Mouse (Mus musculus): ENCODE measurements around the gene Cth. TPM values are rescaled to one million over a fixed set of nuclear protein-coding genes. Genes with fewer than 3 reads are reported as not detected.
A peak's percentile ranks its signal among the peaks of the same experiment; 100 is the strongest.

Cth gene
- total RNA-seq, 2 experiments from 2014 or later, result 9.0 to 11.1 TPM

GRCm38 (mm10) chr3:157923268-157923835, 1.5 kb downstream of the Cth start:
- intact Hi-C loops (cut with DNase I), result no loop called here
- no peak for DNase-seq (ENCODE audit: low spot score in 2 of 2)

GRCm38 (mm10) chr3:157921376-157921775, 3.5 kb downstream of the Cth start:
- intact Hi-C loops (cut with DNase I), result no loop called here
- DNase-seq (ENCODE audit: low spot score in 2 of 2), result no peak

- no peak for DNase-seq (ENCODE audit: low spot score in 2 of 2)
- intact Hi-C loops (cut with DNase I), result no loop called here
Measured at GRCm38 (mm10) chr3:157916336-157916735, 8.5 kb downstream of the Cth start.

- no peak for DNase-seq (ENCODE audit: low spot score in 2 of 2)
- intact Hi-C loops (cut with DNase I), result no loop called here
Measured at GRCm38 (mm10) chr3:157912155-157912554, 12.7 kb downstream of the Cth start.

GRCm38 (mm10) chr3:157910262-157910661, 14.6 kb downstream of the Cth start:
- intact Hi-C loops (cut with DNase I), result no loop called here
- no peak for DNase-seq (ENCODE audit: low spot score in 2 of 2)

- intact Hi-C loops (cut with DNase I), result no loop called here
- DNase-seq (ENCODE audit: low spot score in 2 of 2), result no peak
Measured at GRCm38 (mm10) chr3:157908166-157908565, 16.7 kb downstream of the Cth start.

- intact Hi-C loops (cut with DNase I), result no loop called here
- DNase-seq (ENCODE audit: low spot score in 2 of 2), result no peak
Measured at GRCm38 (mm10) chr3:157901721-157902120, 23.2 kb downstream of the Cth start.

- DNase-seq (ENCODE audit: low spot score in 2 of 2), result no peak
- intact Hi-C loops (cut with DNase I), result no loop called here
Measured at GRCm38 (mm10) chr3:157899986-157900385, 24.9 kb downstream of the Cth start.

GRCm38 (mm10) chr3:157897645-157898044, 27.2 kb downstream of the Cth start:
- no peak for DNase-seq (ENCODE audit: low spot score in 2 of 2)
- intact Hi-C loops (cut with DNase I), result no loop called here

- intact Hi-C loops (cut with DNase I), result no loop called here
- no peak for DNase-seq (ENCODE audit: low spot score in 2 of 2)
Measured at GRCm38 (mm10) chr3:157891819-157892218, 33.1 kb downstream of the Cth start.

GRCm38 (mm10) chr3:157884081-157884643, 40.7 kb downstream of the Cth start:
- intact Hi-C loops (cut with DNase I), result no loop called here
- DNase-seq (ENCODE audit: low spot score in 2 of 2), result peak; percentile 13 to 37

GRCm38 (mm10) chr3:157883085-157883484, 41.8 kb downstream of the Cth start:
- no peak for DNase-seq (ENCODE audit: low spot score in 2 of 2)
- intact Hi-C loops (cut with DNase I), result no loop called here

GRCm38 (mm10) chr3:157881992-157882391, 42.9 kb downstream of the Cth start:
- intact Hi-C loops (cut with DNase I), result no loop called here
- no peak for DNase-seq (ENCODE audit: low spot score in 2 of 2)

GRCm38 (mm10) chr3:157880983-157881382, 43.9 kb downstream of the Cth start:
- no peak for DNase-seq (ENCODE audit: low spot score in 2 of 2)
- intact Hi-C loops (cut with DNase I), result no loop called here

GRCm38 (mm10) chr3:157877847-157878246, 47.0 kb downstream of the Cth start:
- no peak for DNase-seq (ENCODE audit: low spot score in 2 of 2)
- intact Hi-C loops (cut with DNase I), result loop anchor here (5.0 to 10.0 kb wide), 2 partner anchors 134 to 313 kb away; partner anchors contain the start of gene Ptger3

- intact Hi-C loops (cut with DNase I), result loop anchor here (5.0 to 10.0 kb wide), 2 partner anchors 136 to 312 kb away; partner anchors contain the start of gene Ptger3
- DNase-seq (ENCODE audit: low spot score in 2 of 2), result peak; percentile 70 to 75
Measured at GRCm38 (mm10) chr3:157876439-157877156, 48.3 kb downstream of the Cth start.

- intact Hi-C loops (cut with DNase I), result loop anchor here (10.0 kb wide), 1 partner anchor 308 kb away; the partner anchor contains the start of gene Ptger3
- no peak for DNase-seq (ENCODE audit: low spot score in 2 of 2)
Measured at GRCm38 (mm10) chr3:157872897-157873296, 52.0 kb downstream of the Cth start.

GRCm38 (mm10) chr3:157867836-157868235, 57.0 kb downstream of the Cth start:
- intact Hi-C loops (cut with DNase I), result no loop called here
- no peak for DNase-seq (ENCODE audit: low spot score in 2 of 2)

GRCm38 (mm10) chr3:157866251-157866650, 58.6 kb downstream of the Cth start:
- intact Hi-C loops (cut with DNase I), result no loop called here
- DNase-seq (ENCODE audit: low spot score in 2 of 2), result no peak

- no peak for DNase-seq (ENCODE audit: low spot score in 2 of 2)
- intact Hi-C loops (cut with DNase I), result no loop called here
Measured at GRCm38 (mm10) chr3:157865848-157866247, 59.0 kb downstream of the Cth start.

- no peak for DNase-seq (ENCODE audit: low spot score in 2 of 2)
- intact Hi-C loops (cut with DNase I), result no loop called here
Measured at GRCm38 (mm10) chr3:157865431-157865830, 59.4 kb downstream of the Cth start.
